Mouse (Mus musculus): Measurements from ENCODE around the gene Cnp. TPM values are rescaled to one million over a fixed set of nuclear protein-coding genes. Genes with fewer than 3 reads are reported as not detected.
A peak's percentile ranks its signal among the peaks of the same experiment; 100 is the strongest.
"Not testable (repeated sequence)": the region's sequence is repeated elsewhere in the genome, so short reads cannot be mapped to it uniquely, and the experiment has no call there.

The Cnp gene
- polyA plus RNA-seq, 1 experiment from 2014 or later: 31.4 TPM

DNA sequence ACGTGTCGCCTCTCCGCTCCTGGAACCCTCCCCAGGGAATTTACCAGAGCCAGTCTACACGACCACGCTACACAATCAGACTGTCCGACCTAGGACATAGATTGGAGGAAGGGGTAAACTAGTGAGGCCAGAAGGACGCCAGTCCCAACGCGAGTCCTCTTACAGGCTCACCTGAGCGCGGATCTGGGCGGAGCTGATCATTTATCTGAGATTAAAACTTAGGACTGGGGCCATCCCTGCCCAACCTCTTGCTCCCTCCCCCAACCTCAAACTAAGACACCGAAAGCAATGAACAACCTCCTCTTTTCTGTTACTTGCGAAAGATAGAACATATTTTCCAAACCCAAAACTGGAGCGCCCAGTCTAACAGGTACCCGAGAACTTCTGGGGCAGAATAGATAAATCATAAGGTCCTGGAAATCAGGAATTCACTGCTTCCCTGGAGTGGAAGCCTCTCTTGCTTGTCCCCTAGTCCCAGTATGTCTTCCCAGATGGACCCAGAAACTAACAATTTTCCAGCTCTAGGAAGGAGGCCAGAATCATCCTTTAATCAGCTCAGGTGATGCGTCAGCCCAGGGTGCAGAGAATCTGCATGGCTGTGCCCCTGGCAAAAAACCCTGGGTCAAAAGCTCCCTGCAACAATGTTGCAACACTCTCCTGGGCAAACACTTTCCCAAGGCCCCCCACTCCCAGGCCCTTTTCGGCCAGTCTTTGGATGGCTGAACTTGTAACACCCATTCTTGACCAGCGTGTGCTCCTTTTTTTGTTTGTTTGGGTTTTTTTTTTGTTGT lies 46.1 kb upstream of the Cnp start:
- 24% methylated on average over 19 of the region's 19 CpGs for WGBS
- H3K4me3 ChIP-seq (ENCODE audit: low read depth, low read length): peak overlapping the region; percentile 89
- peak overlapping the region; percentile 71 for H3K4me2 ChIP-seq (replicated peaks; ENCODE audit: low read depth, low read length)
- H3K27me3 ChIP-seq (replicated peaks; ENCODE audit: insufficient read depth, low read length): no peaks in the 10 kb centered on the region
- TF ChIP-seq CTCF (IDR thresholded peaks at IDR 0.05) (no peak), EP300 (IDR thresholded peaks at IDR 0.05) (no peak)
- H3K4me1 ChIP-seq (ENCODE audit: insufficient read depth, low read depth, low read length): no peaks in the 10 kb centered on the region; the same call in 1 of the 2 replicates
- H3K9me3 ChIP-seq (ENCODE audit: low read length): no peaks in the 10 kb centered on the region
- H3K9ac ChIP-seq (replicated peaks; ENCODE audit: low read depth): no peak overlapping the region
- DNase-seq (ENCODE audit: low spot score): no peak
- ATAC-seq: no peak
- peak overlapping the region; percentile 71 for H3K27ac ChIP-seq (ENCODE audit: low read length)
- 0 out of 2 replicates have a peak, but pooled peaks cover 1% of the 10 kb centered on the region for H3K36me3 ChIP-seq (ENCODE audit: insufficient read depth, low read length)

DNA sequence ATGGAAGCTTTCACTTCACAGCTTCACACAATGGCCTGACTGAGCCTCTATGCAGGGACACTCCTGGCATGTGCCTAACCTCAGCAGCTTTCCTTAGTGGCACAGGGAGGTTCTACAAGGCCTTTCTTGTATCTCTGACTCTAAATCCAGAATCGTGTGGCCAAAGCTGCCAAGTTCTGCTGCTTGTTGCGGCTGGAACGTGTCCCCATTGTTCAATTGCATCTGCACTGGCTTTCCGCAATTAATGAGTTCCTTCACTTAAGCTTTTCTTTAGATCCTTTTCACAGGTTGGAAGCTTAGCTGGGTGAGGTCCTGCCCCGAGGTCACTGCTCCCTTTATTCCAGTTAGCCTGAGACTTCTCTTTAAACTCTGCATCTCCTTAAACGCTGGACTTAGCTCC lies 40.8 kb upstream of the Cnp start:
- ATAC-seq: no peak

GRCm38 (mm10) chr11:100534411-100534810 lies 40.3 kb upstream of the Cnp start:
- 83% methylated on average over 2 of the region's 2 CpGs for WGBS
- not testable (repeated sequence) for H3K9ac ChIP-seq (replicated peaks; ENCODE audit: low read depth); H3K4me1 ChIP-seq (ENCODE audit: insufficient read depth, low read depth, low read length); H3K4me3 ChIP-seq (ENCODE audit: low read depth, low read length); H3K27ac ChIP-seq (ENCODE audit: low read length); H3K36me3 ChIP-seq (ENCODE audit: insufficient read depth, low read length); ATAC-seq; H3K27me3 ChIP-seq (replicated peaks; ENCODE audit: insufficient read depth, low read length); H3K4me2 ChIP-seq (replicated peaks; ENCODE audit: low read depth, low read length); DNase-seq (ENCODE audit: low spot score); H3K9me3 ChIP-seq (ENCODE audit: low read length)

More for the DNA sequence above, 40.8 kb upstream of the Cnp start:
- H3K27me3 ChIP-seq (replicated peaks; ENCODE audit: insufficient read depth, low read length): no peaks in the 10 kb centered on the region
- H3K27ac ChIP-seq (ENCODE audit: low read length): no peak overlapping the region
- H3K4me3 ChIP-seq (ENCODE audit: low read depth, low read length): no peak overlapping the region
- TF ChIP-seq CTCF (IDR thresholded peaks at IDR 0.05): no peak
- TF ChIP-seq EP300 (IDR thresholded peaks at IDR 0.05): no peak
- no peaks in the 10 kb centered on the region for H3K36me3 ChIP-seq (ENCODE audit: insufficient read depth, low read length)
- 85% methylated on average over 6 of the region's 6 CpGs for WGBS
- H3K9ac ChIP-seq (replicated peaks; ENCODE audit: low read depth): no peak overlapping the region
- H3K9me3 ChIP-seq (ENCODE audit: low read length): no peaks in the 10 kb centered on the region
- no peaks in the 10 kb centered on the region for H3K4me1 ChIP-seq (ENCODE audit: insufficient read depth, low read depth, low read length)
- no peak for DNase-seq (ENCODE audit: low spot score)
- no peak overlapping the region for H3K4me2 ChIP-seq (replicated peaks; ENCODE audit: low read depth, low read length)

DNA sequence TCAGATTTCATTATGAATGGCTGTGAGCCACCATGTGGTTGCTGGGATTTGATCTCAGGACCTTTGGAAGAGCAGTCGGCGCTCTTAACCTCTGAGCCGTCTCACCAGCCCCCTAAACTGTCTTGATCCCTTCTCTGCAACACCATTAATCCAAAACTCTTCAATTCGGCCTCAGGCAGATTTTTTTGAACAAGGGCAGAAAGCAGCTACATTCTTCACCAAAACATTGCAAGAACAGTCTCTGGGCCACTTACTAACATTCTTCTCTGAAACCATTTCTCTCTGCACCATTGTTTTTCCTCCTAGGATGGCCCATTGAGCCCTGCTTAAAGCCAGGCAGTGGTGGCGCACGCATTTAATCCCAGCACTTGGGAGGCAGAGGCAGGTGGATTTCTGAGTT lies 39.9 kb upstream of the Cnp start:
- H3K4me1 ChIP-seq (ENCODE audit: insufficient read depth, low read depth, low read length); H3K4me3 ChIP-seq (ENCODE audit: low read depth, low read length); H3K4me2 ChIP-seq (replicated peaks; ENCODE audit: low read depth, low read length); H3K27ac ChIP-seq (ENCODE audit: low read length); ATAC-seq; H3K36me3 ChIP-seq (ENCODE audit: insufficient read depth, low read length); H3K9ac ChIP-seq (replicated peaks; ENCODE audit: low read depth); DNase-seq (ENCODE audit: low spot score); H3K9me3 ChIP-seq (ENCODE audit: low read length); H3K27me3 ChIP-seq (replicated peaks; ENCODE audit: insufficient read depth, low read length): not testable (repeated sequence)
- WGBS: 82% methylated on average over 6 of the region's 6 CpGs

DNA sequence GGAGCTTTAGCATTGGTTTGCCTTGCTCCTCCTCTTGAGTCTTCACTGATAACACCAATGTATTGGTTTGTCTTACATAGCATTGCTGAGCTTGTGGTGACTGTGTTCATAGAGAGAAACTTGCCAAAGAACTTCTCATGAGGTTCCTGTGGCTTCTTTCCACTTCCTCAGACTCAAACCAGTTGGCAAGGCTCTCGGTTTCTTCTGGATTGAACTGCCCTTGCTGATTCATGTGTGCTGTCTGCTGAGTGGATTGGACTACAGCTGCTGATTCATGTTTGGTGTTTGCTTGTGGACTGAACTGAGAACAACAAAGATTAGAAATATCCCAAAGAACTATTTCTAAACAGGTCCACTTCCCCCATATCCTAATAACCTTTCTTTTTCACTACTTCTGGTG lies 38.7 kb upstream of the Cnp start:
- Histone ChIP-seq H3K9me3 (ENCODE audit: low read length) (no peaks in the 10 kb centered on the region), H3K4me3 (ENCODE audit: low read depth, low read length) (no peak overlapping the region), H3K27me3 (replicated peaks; ENCODE audit: insufficient read depth, low read length) (no peaks in the 10 kb centered on the region), H3K27ac (ENCODE audit: low read length) (no peak overlapping the region), H3K36me3 (ENCODE audit: insufficient read depth, low read length) (no peaks in the 10 kb centered on the region), H3K9ac (replicated peaks; ENCODE audit: low read depth) (no peak overlapping the region), H3K4me1 (ENCODE audit: insufficient read depth, low read depth, low read length) (no peaks in the 10 kb centered on the region), H3K4me2 (replicated peaks; ENCODE audit: low read depth, low read length) (no peak overlapping the region)
- 70% methylated on average over 1 of the region's 1 CpGs for WGBS
- ATAC-seq (no peak), DNase-seq (ENCODE audit: low spot score) (no peak)
- no peak for TF ChIP-seq EP300 (IDR thresholded peaks at IDR 0.05)
- no peak for TF ChIP-seq CTCF (IDR thresholded peaks at IDR 0.05)

GRCm38 (mm10) chr11:100536466-100536865 lies 38.2 kb upstream of the Cnp start:
- H3K4me1 ChIP-seq (ENCODE audit: insufficient read depth, low read depth, low read length): no peaks in the 10 kb centered on the region
- no peak overlapping the region for H3K4me2 ChIP-seq (replicated peaks; ENCODE audit: low read depth, low read length)
- no peaks in the 10 kb centered on the region for H3K36me3 ChIP-seq (ENCODE audit: insufficient read depth, low read length)
- H3K4me3 ChIP-seq (ENCODE audit: low read depth, low read length): no peak overlapping the region
- H3K27ac ChIP-seq (ENCODE audit: low read length): no peak overlapping the region
- TF ChIP-seq CTCF (IDR thresholded peaks at IDR 0.05) (no peak), EP300 (IDR thresholded peaks at IDR 0.05) (no peak)
- H3K27me3 ChIP-seq (replicated peaks; ENCODE audit: insufficient read depth, low read length): no peaks in the 10 kb centered on the region
- DNase-seq (ENCODE audit: low spot score): no peak
- H3K9ac ChIP-seq (replicated peaks; ENCODE audit: low read depth): no peak overlapping the region
- ATAC-seq: no peak
- no peaks in the 10 kb centered on the region for H3K9me3 ChIP-seq (ENCODE audit: low read length)

DNA sequence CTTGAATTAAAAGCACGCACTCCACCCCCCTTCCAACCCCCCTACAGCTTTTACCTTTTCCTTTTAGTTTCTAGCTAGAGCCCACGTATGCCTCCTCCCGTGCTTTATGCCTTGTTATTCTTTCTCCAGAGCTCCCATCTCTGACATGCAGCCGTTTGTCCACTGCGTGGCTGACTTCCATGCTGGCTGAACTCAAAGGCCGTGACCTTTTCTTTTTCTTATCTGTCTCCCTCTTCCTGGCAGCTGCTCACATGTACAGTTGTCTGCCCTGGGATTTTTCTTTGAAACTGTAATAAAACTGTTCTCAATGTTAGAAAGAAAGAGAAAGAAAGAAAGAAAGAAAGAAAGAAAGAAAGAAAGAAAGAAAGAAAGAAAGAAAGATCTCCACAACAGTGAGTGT lies 33.7 kb upstream of the Cnp start:
- no peak overlapping the region for H3K4me2 ChIP-seq (replicated peaks; ENCODE audit: low read depth, low read length)
- H3K27ac ChIP-seq (ENCODE audit: low read length): no peak overlapping the region
- no peaks in the 10 kb centered on the region for H3K9me3 ChIP-seq (ENCODE audit: low read length)
- no peaks in the 10 kb centered on the region for H3K27me3 ChIP-seq (replicated peaks; ENCODE audit: insufficient read depth, low read length)
- H3K4me1 ChIP-seq (ENCODE audit: insufficient read depth, low read depth, low read length): peaks cover 5% of the 10 kb centered on the region
- DNase-seq (ENCODE audit: low spot score): no peak
- ATAC-seq: no peak
- no peak for TF ChIP-seq EP300 (IDR thresholded peaks at IDR 0.05)
- H3K9ac ChIP-seq (replicated peaks; ENCODE audit: low read depth): no peak overlapping the region
- 24% methylated on average over 6 of the region's 6 CpGs for WGBS
- H3K36me3 ChIP-seq (ENCODE audit: insufficient read depth, low read length): no peaks in the 10 kb centered on the region
- H3K4me3 ChIP-seq (ENCODE audit: low read depth, low read length): no peak overlapping the region
